Mouse (Mus musculus): ENCODE results near the gene Fbll1.

Gene Fbll1

GRCm38 (mm10) chr11:35783038-35783437, 15.6 kb downstream of the Fbll1 start:
- no peak for DNase-seq (ENCODE audit: low read depth)

GRCm38 (mm10) chr11:35782444-35782843, 16.2 kb downstream of the Fbll1 start:
- no peak for DNase-seq (ENCODE audit: low read depth)

DNA sequence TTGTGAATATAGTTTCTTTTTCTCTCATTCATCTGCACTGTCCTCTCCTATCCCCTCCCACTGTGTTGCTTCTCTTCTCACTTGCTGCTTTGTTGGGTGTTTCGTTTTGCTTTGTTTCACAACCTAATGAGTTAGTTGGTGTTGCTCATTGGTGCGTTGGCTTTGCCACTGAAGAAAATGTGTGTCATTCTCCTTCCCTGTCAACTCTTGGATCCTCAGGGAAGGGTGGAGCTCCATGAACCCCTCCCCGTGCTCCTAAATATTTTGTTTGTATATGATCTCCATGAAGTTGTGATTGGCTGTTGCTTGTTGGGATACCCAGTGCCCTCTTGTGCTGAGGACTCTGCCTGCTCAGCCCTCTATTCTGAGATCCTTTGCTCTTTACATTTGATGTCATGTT, 18.3 kb downstream of the Fbll1 start:
- DNase-seq (ENCODE audit: low read depth) = no peak

DNA sequence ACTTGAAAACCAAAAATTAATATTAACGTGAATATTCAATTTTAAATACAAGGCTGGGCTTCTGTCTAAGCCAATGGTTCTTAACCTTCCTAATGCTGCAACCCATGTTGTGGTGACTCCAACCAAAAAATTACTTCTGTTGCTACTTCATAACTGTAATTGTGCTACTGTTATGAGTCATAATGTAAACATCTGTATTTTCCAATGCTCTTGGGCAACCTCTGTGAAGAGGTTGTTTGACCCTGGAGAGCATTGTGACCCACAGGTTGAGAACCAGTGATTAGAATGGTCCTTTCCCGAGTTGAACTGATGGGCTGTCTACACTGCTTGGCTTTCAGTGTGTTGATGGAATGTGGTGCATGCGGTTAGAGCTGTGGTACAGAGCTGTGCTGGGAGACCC, 22.2 kb downstream of the Fbll1 start:
- DNase-seq (ENCODE audit: low read depth) = peak; percentile 28

GRCm38 (mm10) chr11:35775606-35776005, 23.1 kb downstream of the Fbll1 start:
- DNase-seq (ENCODE audit: low read depth) = no peak

DNA sequence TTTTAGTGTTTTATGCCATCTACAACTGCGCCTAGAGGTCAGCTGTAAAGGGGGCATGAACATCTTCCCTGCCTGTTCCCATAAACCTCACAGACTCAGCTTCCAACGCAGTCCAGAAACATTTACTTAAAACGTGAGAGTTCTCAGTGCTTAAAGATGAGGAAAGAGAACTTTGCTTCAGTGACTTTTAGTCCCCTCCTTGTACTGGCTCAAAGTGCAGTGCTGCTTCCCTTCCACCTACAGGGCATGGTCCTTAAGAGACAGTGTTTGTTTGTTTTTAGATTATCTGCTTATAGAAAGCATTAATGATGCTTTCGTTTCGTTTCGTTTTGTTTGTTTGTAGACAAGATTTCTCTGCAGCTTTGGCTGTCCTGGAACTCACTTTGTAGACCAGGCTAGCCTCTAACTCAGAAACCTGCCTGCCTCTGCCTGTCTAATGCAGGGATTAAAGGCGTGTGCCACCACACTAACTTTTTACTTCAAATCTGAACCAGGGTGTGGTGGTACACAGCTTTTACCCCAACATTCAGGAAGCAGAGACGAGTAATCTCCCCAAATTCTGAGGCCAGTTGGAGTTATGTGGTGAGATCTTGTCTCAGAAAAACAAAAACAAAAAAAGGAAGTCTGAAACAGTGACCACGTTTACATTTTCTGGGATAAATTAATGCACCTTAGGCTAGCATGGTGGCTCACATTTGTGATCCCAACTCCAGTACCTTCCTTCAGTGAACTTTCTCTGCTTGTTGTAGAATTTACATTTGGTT, 27.8 kb downstream of the Fbll1 start:
- DNase-seq (ENCODE audit: low read depth) = peak; percentile 30

- DNase-seq (ENCODE audit: low read depth) = peak; percentile 84
Observed at GRCm38 (mm10) chr11:35769746-35770437, 28.8 kb downstream of the Fbll1 start.

DNA sequence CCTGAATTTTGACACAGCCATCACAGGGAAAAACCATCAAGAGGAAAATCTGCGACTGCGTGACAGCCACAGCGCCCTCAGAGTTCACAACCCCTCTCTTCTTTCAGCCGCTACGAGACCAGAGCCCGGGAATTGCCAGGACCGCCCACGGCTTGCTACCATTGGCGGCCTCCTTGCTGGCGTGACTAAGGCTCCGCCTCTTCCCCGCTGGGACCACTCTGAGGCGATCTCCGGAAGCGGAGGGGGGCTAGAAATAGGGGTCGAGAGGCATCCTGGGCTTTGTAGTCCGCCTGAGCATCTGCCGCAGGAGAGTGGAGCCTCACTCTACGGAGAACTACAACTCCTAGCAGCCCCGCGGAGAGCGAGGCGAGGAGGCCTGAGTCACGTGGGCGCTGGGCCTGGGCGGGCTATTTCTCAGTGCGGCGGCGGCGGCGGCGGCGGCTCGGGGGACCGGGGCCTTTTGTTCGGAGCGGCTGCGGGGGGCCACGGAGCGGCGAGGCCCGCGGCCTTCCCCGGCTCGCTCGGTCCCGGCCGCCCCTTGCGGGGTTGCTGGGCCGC, 29.4 kb downstream of the Fbll1 start, which contains the start of gene Pank3:
TSS of gene Pank3 (plus strand) at position 297 of the 558 bp plus-strand sequence.
- peak; percentile 97 for DNase-seq (ENCODE audit: low read depth)

GRCm38 (mm10) chr11:35766845-35767244, 31.8 kb downstream of the Fbll1 start:
- DNase-seq (ENCODE audit: low read depth) = no peak

DNA sequence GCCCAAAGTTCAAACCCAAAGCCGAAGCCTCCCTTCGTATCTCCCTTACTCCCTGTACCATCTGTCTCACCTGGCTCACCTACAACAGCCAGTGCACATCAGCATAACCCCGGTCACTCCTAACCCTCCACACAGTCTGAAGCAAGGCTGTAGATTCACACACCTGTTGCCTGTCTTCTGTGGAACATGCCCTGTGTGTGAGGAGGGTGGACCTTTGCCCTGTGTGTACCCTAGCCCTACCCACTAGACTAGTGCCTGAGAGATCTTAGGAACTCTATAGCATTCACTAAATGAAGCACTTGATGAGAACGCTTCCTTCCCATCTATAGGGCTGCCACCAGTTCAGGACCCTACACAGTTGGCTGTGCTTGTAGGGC, 38.1 kb downstream of the Fbll1 start:
- no peak for DNase-seq (ENCODE audit: low read depth)

DNA sequence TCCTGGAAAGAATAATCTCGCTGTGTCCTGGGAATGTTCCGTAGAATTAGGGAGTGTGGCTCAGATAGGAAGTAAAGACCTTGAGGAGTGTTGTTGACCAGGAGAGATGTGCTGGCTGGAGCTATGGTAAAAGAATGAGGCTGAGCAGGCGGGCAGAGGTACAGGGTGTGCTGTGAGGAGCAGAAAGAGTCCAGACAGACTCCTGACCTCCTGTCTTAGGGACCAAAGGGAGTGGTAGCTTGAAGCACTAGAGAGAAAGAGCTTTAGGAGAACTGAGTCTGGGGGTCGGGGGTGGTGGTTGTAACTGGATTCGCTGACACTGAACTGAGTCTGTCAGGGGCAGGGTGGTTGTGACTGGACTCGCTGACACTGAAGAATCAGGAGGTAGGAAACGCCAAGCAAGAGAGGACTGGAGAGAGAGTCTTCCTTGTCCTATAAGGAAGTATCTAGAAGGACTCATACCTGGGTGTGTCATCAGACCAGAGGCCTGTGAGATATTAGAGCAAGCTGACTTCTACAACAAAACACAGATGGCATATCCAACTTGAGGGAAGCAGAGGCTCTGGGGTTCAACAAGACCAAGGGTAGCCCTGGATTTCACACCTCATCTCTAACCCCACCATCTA, 38.6 kb downstream of the Fbll1 start:
- DNase-seq (ENCODE audit: low read depth) = no peak

GRCm38 (mm10) chr11:35756411-35757303, 42.0 kb downstream of the Fbll1 start:
- DNase-seq (ENCODE audit: low read depth) = no peak

DNA sequence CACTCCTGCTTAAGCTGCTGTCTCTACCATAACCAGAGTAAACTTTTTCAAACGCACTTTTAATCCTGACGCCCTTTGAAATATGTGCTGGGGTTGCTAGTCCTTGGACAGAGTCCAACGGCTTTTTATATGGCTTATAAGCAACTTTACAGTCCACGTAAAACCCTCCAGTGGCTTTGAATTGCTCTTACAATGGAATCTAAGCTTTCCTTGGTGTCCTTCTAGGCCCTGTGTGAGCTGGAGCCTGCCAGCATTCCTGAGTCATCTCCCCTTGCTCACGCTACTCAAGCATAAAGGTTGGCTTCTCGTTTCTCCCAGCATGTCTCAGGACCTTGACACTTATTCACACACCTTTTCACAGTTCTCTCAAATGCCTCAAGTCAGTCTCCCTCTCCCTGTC, 43.1 kb downstream of the Fbll1 start:
- no peak for DNase-seq (ENCODE audit: low read depth)

DNA sequence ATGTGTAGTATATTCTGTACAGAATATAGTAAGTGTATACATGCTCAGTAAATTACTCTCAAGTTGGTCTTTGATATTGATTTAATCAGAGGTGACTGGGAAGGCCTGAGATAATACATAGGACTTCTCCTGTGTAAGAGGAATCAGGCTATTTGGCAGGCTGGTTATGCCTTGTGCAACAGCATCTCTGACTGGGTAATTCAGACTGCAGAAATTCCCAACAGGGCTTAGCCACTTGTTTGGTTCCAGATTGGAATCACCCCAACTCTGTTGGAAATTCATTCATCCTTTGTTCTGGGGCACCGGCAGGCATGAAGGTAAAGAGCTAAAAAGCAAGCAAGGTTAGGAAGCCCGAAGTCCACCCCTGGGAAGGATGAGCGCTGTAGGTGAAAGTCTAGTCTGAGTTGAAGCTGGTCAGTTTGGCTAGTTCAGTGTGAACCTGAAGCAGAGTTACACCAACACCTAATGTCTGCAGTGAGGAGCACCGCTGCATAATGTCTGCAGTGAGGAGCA, 43.7 kb downstream of the Fbll1 start:
- no peak for DNase-seq (ENCODE audit: low read depth)

DNA sequence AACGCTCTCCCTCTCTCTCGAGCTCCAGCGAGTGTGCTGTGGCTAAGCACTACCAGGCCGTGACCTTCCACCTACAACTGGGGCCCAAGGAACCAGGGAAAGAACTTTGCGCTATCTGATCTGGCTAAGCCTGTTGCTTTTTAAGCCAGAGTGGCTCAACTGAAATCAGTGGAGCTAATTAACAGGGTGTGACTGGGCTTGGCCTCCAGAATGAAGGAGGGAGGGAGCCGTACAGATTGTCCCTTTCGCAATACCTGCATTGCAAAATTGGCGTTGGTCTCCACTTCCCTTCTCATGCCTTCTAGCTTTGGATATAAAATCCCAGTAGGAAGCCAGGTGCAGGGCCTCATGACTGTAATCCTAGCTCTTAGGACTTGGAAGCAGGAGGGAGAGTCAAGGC, 48.1 kb downstream of the Fbll1 start:
- no peak for DNase-seq (ENCODE audit: low read depth)

All from induced T-regulatory cell, adult 2 months (primary cell).